Mouse (Mus musculus) embryonic facial prominence, embryonic 14.5 days (tissue): ENCODE measurements around the gene Sema3d. TPM values are rescaled to one million over a fixed set of nuclear protein-coding genes. Genes with fewer than 3 reads are reported as not detected.

ENCODE experiments used
- ATAC-seq: fragments of 200-750 bp; cut with Nextera tagmentation; 2 replicates; pipeline ENCODE4 v1.8.0; 2017; ENCODE audit warnings: low read depth, moderate number of reproducible peaks, moderate TSS enrichment
- DNase-seq: peaks from one replicate; pipeline ENCODE4 v3.0.0-alpha.2; 2015; ENCODE audit warnings: low spot score
- H3K27ac ChIP-seq: fragments of 300-500 bp; sonication (generic); replicated peaks from 2 replicates; pipeline ENCODE4 v1.5.1; 2014; ENCODE audit warnings: low read depth, mild to moderate bottlenecking, low read length, moderate library complexity
- H3K27me3 ChIP-seq: fragments of 300-500 bp; sonication (generic); replicated peaks from 2 replicates; pipeline ENCODE4 v1.6.1; 2014; ENCODE audit warnings: low read length; ENCODE audit not compliant: control insufficient read depth, insufficient read depth
- H3K36me3 ChIP-seq: fragments of 300-500 bp; sonication (generic); 2 replicates; pipeline ENCODE4 v1.6.1; 2014; ENCODE audit warnings: low read length, mixed read lengths; ENCODE audit not compliant: control insufficient read depth, insufficient read depth
- H3K4me1 ChIP-seq: fragments of 300-500 bp; sonication (generic); 2 replicates; pipeline ENCODE4 v1.6.1; 2014; ENCODE audit warnings: antibody characterized with exemption, low read length; ENCODE audit not compliant: control insufficient read depth, insufficient read depth
- H3K4me2 ChIP-seq: fragments of 300-500 bp; sonication (generic); 2 replicates; pipeline ENCODE4 v1.6.1; 2014; ENCODE audit warnings: low read depth, mild to moderate bottlenecking, low read length, moderate library complexity, mixed read lengths
- H3K4me3 ChIP-seq: fragments of 300-500 bp; sonication (generic); 2 replicates; pipeline ENCODE4 v1.5.1; 2014; ENCODE audit warnings: low read depth, mild to moderate bottlenecking, low read length
- H3K9ac ChIP-seq: fragments of 300-500 bp; sonication (generic); 2 replicates; pipeline ENCODE4 v1.6.1; 2014; ENCODE audit warnings: low read depth, mild to moderate bottlenecking, low read length, moderate library complexity, mixed read lengths
- H3K9me3 ChIP-seq: fragments of 300-500 bp; sonication (generic); 2 replicates; pipeline ENCODE4 v1.6.1; 2016; ENCODE audit warnings: low read length; ENCODE audit not compliant: control insufficient read depth
- WGBS: fragments of 180-500 bp; shearing (Covaris S2); extraction: QIAGEN DNeasy Blood & Tissue Kit; methylation state at CpG from one replicate; pipeline ENCODE4 v1.1.7; 2014; 5-methylcytosine and 5-hydroxymethylcytosine counted together
- polyA plus RNA-seq: library from polyadenylated mRNA; unstranded; fragments of >200 nt; fragmentation: Nextera tagmentation; extraction: Ambion mirVana; gene quantifications from 2 replicates; pipeline ENCODE4 v1.2.1, GENCODE M21; 2014

Gene Sema3d
- polyA plus RNA-seq, 1 experiment from 2014 or later = 27.7 TPM

GRCm38 (mm10) chr5:12474904-12475638, 91.9 kb downstream of the Sema3d start:
- no peaks in the 10 kb centered on the region for H3K36me3 ChIP-seq
- no peak overlapping the region for H3K9ac ChIP-seq
- ATAC-seq (no peak), DNase-seq (no peak)
- H3K4me2 ChIP-seq = no peak overlapping the region
- no peaks in the 10 kb centered on the region for H3K9me3 ChIP-seq
- no peaks in the 10 kb centered on the region for H3K27me3 ChIP-seq
- no peaks in the 10 kb centered on the region for H3K4me1 ChIP-seq
- H3K4me3 ChIP-seq = no peak overlapping the region
- no peak overlapping the region for H3K27ac ChIP-seq
- 43% methylated on average over 5 of the region's 5 CpGs for WGBS

GRCm38 (mm10) chr5:12475639-12475916, 92.4 kb downstream of the Sema3d start:
- no peaks in the 10 kb centered on the region for H3K36me3 ChIP-seq
- no peak overlapping the region for H3K4me3 ChIP-seq
- no peaks in the 10 kb centered on the region for H3K4me1 ChIP-seq
- 70% methylated on average over 4 of the region's 4 CpGs for WGBS
- no peak for DNase-seq
- H3K4me2 ChIP-seq = no peak overlapping the region
- H3K9me3 ChIP-seq = no peaks in the 10 kb centered on the region
- no peak overlapping the region for H3K9ac ChIP-seq
- no peaks in the 10 kb centered on the region for H3K27me3 ChIP-seq
- H3K27ac ChIP-seq = no peak overlapping the region
- ATAC-seq = no peak

GRCm38 (mm10) chr5:12487926-12488325, 104.7 kb downstream of the Sema3d start:
- no peak for ATAC-seq
- no peak for DNase-seq
- Histone ChIP-seq H3K4me3 (no peak overlapping the region), H3K4me1 (no peaks in the 10 kb centered on the region), H3K9ac (no peak overlapping the region), H3K27me3 (no peaks in the 10 kb centered on the region), H3K9me3 (no peaks in the 10 kb centered on the region), H3K27ac (no peak overlapping the region), H3K36me3 (no peaks in the 10 kb centered on the region), H3K4me2 (no peak overlapping the region)
- WGBS = 71% methylated on average over 2 of the region's 2 CpGs

GRCm38 (mm10) chr5:12491704-12492103, 108.5 kb downstream of the Sema3d start:
- H3K27ac ChIP-seq = no peak overlapping the region
- no peaks in the 10 kb centered on the region for H3K27me3 ChIP-seq
- 73% methylated on average over 1 of the region's 1 CpGs for WGBS
- H3K9ac ChIP-seq = no peak overlapping the region
- no peak overlapping the region for H3K4me3 ChIP-seq
- DNase-seq (no peak), ATAC-seq (no peak)
- no peaks in the 10 kb centered on the region for H3K9me3 ChIP-seq
- H3K4me2 ChIP-seq = no peak overlapping the region
- H3K4me1 ChIP-seq = no peaks in the 10 kb centered on the region
- no peaks in the 10 kb centered on the region for H3K36me3 ChIP-seq

GRCm38 (mm10) chr5:12498227-12498928, 115.2 kb downstream of the Sema3d start:
- Histone ChIP-seq H3K9me3 (no peaks in the 10 kb centered on the region), H3K4me1 (0 out of 2 replicates have a peak, but pooled peaks cover 2% of the 10 kb centered on the region), H3K4me3 (no peak overlapping the region), H3K9ac (no peak overlapping the region), H3K27me3 (no peaks in the 10 kb centered on the region), H3K36me3 (no peaks in the 10 kb centered on the region), H3K27ac (no peak overlapping the region), H3K4me2 (no peak overlapping the region)
- ATAC-seq (no peak), DNase-seq (no peak)
- 60% methylated on average over 6 of the region's 6 CpGs for WGBS

GRCm38 (mm10) chr5:12499037-12499436, 115.9 kb downstream of the Sema3d start:
- no peaks in the 10 kb centered on the region for H3K36me3 ChIP-seq
- 95% methylated on average over 5 of the region's 5 CpGs for WGBS
- no peak overlapping the region for H3K4me2 ChIP-seq
- no peaks in the 10 kb centered on the region for H3K9me3 ChIP-seq
- H3K27ac ChIP-seq = no peak overlapping the region
- no peak for ATAC-seq
- H3K4me1 ChIP-seq = 0 out of 2 replicates have a peak, but pooled peaks cover 2% of the 10 kb centered on the region
- H3K9ac ChIP-seq = no peak overlapping the region
- H3K4me3 ChIP-seq = no peak overlapping the region
- no peaks in the 10 kb centered on the region for H3K27me3 ChIP-seq
- DNase-seq = no peak

- no peaks in the 10 kb centered on the region for H3K36me3 ChIP-seq
- H3K9ac ChIP-seq = no peak overlapping the region
- H3K27ac ChIP-seq = no peak overlapping the region
- H3K4me1 ChIP-seq = 0 out of 2 replicates have a peak, but pooled peaks cover 2% of the 10 kb centered on the region
- DNase-seq (no peak), ATAC-seq (no peak)
- no peak overlapping the region for H3K4me3 ChIP-seq
- H3K27me3 ChIP-seq = no peaks in the 10 kb centered on the region
- H3K9me3 ChIP-seq = no peaks in the 10 kb centered on the region
- 63% methylated on average over 6 of the region's 6 CpGs for WGBS
- H3K4me2 ChIP-seq = no peak overlapping the region
Observed at GRCm38 (mm10) chr5:12499791-12500504, 116.8 kb downstream of the Sema3d start.

GRCm38 (mm10) chr5:12512471-12512870, 129.3 kb downstream of the Sema3d start:
- H3K4me3 ChIP-seq = no peak overlapping the region
- no peaks in the 10 kb centered on the region for H3K9me3 ChIP-seq
- H3K4me2 ChIP-seq = no peak overlapping the region
- H3K4me1 ChIP-seq = peaks cover 7% of the 10 kb centered on the region; the same call in 1 of the 2 replicates
- 39% methylated on average over 1 of the region's 1 CpGs for WGBS
- no peak for DNase-seq
- H3K36me3 ChIP-seq = no peaks in the 10 kb centered on the region
- ATAC-seq = no peak
- no peaks in the 10 kb centered on the region for H3K27me3 ChIP-seq
- H3K27ac ChIP-seq = no peak overlapping the region
- H3K9ac ChIP-seq = no peak overlapping the region
